Mouse (Mus musculus): ENCODE data around the gene Erbin.

Erbin gene

GRCm38 (mm10) chr13:103912351-103912750, 8.0 kb downstream of the Erbin start:
- in situ Hi-C loops (cut with MseI, MboI): no loop called here

DNA sequence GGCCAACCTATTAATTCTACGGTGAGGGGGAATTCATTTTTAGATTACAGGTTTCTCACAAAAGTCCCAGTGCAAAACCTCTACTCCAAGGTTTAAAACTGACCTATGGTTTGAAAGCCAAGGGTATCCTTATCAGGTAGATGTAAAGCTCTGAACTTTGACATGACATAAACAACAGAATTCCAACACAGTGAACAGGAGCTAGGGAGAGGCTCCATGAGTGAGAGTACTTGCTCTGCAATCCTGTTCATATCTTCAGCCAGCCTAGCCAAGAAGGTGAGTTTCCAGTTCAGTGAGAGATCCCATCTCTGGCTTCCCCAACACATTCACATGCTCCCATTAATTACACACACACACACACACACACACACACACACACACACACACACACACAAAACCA, 9.7 kb downstream of the Erbin start:
- in situ Hi-C loops (cut with MseI, MboI): no loop called here

DNA sequence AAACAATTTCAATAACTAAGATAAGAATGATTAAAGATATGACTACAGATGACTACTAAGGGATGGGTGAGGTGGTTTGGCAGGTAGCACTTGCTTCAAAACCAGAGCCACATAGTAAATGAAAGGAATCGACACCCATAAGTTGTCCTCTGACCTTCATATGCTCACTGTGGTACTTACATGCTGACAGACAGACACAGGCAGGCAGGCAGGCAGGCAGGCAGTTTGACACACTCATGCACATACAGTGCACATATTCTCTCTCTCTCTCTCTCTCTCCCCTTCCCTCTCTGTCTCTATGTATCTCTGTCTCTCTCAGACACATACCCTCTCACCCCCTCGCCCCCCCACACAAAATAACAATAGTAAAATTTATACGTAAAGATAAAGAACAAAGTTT, 10.4 kb downstream of the Erbin start:
- in situ Hi-C loops (cut with MseI, MboI): no loop called here

DNA sequence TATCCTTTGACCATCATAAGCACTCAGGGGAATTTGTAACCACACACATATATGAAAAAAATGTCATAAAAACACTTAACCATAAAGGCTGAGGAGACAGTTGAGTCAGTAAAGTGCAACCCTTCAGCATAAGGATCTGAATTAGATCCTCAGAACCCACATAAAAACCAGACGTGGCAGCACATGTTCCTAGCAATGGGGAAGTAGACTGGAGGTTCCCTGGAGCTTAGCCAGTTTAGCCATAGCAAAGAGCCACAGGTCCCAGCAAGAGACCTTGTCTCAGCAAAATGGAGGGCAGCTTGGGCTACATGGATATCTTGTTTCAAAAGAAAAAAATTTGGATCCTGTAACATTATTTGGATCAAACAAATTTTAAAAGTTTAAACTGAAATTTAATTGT, 20.3 kb downstream of the Erbin start:
- in situ Hi-C loops (cut with MseI, MboI): no loop called here

GRCm38 (mm10) chr13:103897606-103898005, 22.7 kb downstream of the Erbin start:
- in situ Hi-C loops (cut with MseI, MboI): no loop called here

- in situ Hi-C loops (cut with MseI, MboI): no loop called here
These were observed 27.2 kb downstream of the Erbin start for GRCm38 (mm10) chr13:103893065-103893464.

DNA sequence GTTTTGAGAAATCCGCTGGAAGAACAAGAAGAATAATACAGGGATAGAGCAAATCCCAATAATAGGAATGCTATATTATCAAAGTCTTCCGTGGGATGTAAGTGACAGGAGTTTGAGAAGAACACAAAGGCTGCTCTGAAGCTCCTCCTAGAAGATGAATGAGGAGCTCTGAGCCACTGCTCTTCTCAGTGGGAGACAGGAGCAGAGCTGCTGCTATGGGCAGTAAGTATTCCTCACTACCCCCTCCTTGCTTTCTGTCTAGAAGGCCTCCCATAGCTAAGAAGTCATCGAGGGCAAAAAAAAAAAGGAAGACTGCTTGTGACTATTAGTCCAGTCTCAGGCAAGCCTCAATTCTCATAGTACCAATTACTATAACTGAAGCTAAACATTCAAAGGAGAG, 30.3 kb downstream of the Erbin start:
- in situ Hi-C loops (cut with MseI, MboI): no loop called here

DNA sequence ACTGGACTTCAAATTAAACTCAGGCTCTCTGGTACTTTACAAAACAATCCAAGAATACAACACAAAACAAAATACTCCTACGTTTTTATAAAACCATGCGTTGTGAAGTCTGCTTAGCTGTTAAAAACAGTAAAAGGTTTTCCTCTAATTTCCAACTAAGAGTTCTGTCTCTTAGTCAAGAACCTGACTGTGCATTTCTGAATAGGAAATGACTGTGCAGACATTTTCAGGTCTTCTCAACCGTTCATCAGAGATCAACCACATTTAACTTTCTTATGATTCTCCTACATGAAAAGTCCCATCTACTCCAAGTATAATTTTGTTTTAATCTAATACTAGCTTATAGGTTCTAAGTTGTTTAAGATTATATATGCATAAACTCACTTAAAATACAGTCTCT, 33.8 kb downstream of the Erbin start:
- in situ Hi-C loops (cut with MseI, MboI): no loop called here

- in situ Hi-C loops (cut with MseI, MboI): no loop called here
These were observed 39.1 kb downstream of the Erbin start for GRCm38 (mm10) chr13:103881200-103881599.

DNA sequence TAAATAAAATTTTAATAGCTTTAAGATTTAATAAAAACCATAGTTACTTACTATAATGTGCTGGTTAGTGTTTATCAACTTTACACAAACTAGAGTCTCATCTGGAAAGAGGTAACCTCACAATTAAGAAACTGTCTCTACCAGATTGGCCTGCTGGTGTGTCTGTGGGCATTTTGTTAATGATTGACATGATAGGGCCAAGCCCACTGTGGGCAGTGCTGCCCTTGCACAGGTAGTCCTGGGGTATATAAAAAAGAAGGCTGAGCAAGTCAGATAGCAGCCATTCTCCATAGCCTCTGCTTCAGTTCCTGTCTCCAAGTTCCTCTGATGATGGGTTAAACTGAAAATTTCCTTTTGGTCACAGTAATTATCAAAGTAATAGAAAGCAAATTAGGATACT, 43.6 kb downstream of the Erbin start:
- in situ Hi-C loops (cut with MseI, MboI): no loop called here

- in situ Hi-C loops (cut with MseI, MboI): no loop called here
These were observed 44.3 kb downstream of the Erbin start for GRCm38 (mm10) chr13:103875823-103876514.

- in situ Hi-C loops (cut with MseI, MboI): no loop called here
These were observed 49.5 kb downstream of the Erbin start for GRCm38 (mm10) chr13:103870786-103871185.

GRCm38 (mm10) chr13:103870117-103870516, 50.2 kb downstream of the Erbin start:
- in situ Hi-C loops (cut with MseI, MboI): no loop called here

DNA sequence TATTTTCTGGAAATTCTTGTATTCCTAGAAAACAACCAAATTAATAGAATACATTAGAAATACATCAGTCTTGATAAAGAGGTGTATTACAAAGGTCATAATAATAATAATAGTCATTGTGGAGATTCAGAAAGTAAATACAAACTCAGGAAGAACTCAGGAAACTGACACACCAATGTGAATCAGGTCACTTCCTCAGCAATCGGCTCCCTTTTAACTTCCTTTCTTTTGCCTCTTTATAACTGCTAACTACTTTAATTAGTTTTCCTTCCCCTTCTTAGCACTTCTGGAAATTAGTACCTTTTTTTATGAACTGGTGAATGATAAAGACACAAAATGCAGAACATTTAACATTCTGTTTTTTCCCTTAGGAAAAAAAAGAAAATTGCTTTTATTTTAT, 51.4 kb downstream of the Erbin start:
- in situ Hi-C loops (cut with MseI, MboI): no loop called here

DNA sequence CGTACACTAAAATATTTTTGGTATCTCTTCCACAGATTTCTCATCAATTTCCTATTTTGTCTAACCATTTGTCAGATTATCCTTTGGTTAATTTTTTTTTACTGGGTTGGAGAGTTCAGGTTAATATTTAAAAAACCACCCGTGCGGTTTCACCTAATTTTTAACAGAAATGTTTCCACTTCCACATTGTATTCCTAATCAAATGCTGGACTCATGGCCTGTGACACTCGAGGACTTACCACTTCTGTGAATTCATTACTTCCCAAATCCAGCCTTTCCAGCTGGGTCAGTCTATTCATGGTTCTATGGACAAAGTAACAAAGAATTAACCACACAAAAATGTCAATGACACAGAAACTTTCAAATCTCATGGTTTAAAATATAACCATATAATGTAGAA, 58.3 kb downstream of the Erbin start:
- in situ Hi-C loops (cut with MseI, MboI): no loop called here

GRCm38 (mm10) chr13:103859041-103859440, 61.3 kb downstream of the Erbin start:
- in situ Hi-C loops (cut with MseI, MboI): no loop called here

DNA sequence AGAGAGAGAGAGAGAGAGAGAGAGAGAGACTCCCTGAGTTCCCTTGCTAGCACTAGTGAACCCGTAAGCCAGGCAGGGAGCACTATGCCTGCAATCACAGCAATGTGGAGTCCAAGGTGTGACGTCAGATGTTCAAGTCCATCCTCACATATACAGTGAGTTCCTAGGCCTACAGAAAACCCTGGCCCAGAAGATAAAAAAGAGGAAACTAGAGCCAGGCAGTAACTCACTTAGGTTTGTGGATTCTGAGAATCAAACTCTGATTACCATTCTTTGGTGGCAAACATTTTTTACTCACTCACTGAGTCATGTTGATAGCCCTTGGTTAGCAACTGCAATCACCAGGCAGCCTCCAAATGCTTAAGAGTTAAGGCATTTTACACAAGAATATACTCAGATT, 72.7 kb downstream of the Erbin start:
- in situ Hi-C loops (cut with MseI, MboI): no loop called here

GRCm38 (mm10) chr13:103841287-103842201, 78.8 kb downstream of the Erbin start:
- in situ Hi-C loops (cut with MseI, MboI): no loop called here

GRCm38 (mm10) chr13:103838619-103839018, 81.7 kb downstream of the Erbin start:
- in situ Hi-C loops (cut with MseI, MboI): no loop called here

GRCm38 (mm10) chr13:103829623-103830135, 90.6 kb downstream of the Erbin start:
- in situ Hi-C loops (cut with MseI, MboI): no loop called here

DNA sequence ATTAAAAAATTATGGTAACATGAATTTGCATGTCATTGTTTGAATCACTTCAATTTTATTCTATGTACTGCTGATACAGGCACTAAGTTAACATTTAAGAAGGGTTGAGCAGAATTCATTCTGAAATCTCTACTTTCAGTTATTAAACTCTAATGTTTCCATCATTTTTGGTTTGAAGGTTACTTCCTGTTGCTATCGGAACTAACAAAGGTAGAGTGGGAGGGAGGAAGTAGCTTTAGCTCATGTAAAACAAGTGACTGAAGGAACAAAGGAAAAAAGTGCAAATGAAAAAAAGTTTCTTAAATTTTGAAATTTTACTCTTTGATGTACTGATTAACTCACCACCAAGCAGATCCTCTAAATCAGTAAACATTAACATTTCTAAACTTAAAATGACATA, 98.0 kb downstream of the Erbin start:
- in situ Hi-C loops (cut with MseI, MboI): no loop called here

DNA sequence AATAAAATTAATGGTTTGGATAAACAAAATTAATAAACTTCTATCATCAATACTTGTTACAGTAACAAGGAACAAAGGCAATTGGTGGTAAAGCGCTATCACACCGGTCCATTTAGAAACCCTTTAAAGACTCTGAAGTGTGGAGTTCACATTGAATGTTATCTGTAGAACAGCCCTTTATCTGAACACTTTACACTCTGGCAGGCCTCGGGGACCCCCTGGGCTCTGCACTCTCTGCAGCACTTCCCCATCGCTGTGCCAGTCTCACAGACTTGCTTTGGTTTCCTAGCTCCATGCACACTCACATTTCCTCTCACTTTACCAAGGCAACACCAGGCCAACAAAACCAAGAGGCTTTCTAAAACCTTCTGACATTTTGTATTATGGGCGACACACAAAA, 100.9 kb downstream of the Erbin start:
- in situ Hi-C loops (cut with MseI, MboI): no loop called here

DNA sequence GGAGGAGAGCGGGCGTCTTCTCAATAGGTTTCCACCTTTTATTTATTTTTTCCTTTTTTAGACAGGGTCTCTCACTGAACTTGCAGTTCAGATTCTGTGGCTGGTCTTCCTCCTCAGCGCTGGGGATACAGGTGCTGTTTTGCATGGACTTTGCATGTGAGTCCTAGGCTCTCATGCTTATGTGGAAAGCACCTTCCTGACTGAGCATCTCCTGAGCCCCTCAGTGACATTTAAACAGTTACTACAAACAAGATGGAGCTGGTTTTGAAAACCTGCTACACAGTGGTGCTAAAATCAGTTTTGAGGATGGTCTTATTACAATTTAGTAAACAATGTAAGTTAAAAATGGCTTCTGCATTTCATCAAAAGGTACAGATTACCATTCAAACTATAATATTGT, 102.4 kb downstream of the Erbin start:
- in situ Hi-C loops (cut with MseI, MboI): no loop called here
